Mouse (Mus musculus) midbrain, postnatal 0 days (tissue): ENCODE results near the gene Spag7. TPM values are rescaled to one million over a fixed set of nuclear protein-coding genes. Genes with fewer than 3 reads are reported as not detected.

Source experiments
- ATAC-seq: fragments of 200-750 bp; cut with Nextera tagmentation; 2 replicates; pipeline ENCODE4 v1.8.0; 2017; ENCODE audit warnings: moderate number of reproducible peaks, mild to moderate bottlenecking, moderate TSS enrichment, moderate library complexity; ENCODE audit not compliant: low FRiP score
- DNase-seq: peaks from one replicate; pipeline ENCODE4 v3.0.0-alpha.2; 2015; ENCODE audit warnings: low spot score
- H3K27ac ChIP-seq: fragments of 300-500 bp; sonication (generic); 2 replicates; pipeline ENCODE4 v1.5.1; 2014; ENCODE audit warnings: low read depth, mild to moderate bottlenecking, low read length, mixed read lengths
- H3K27me3 ChIP-seq: fragments of 300-500 bp; sonication (generic); 2 replicates; pipeline ENCODE4 v1.6.1; 2014; ENCODE audit warnings: low read length, control low read depth, mixed read lengths; ENCODE audit not compliant: insufficient read depth
- H3K36me3 ChIP-seq: fragments of 300-500 bp; sonication (generic); 2 replicates; pipeline ENCODE4 v1.6.1; 2014; ENCODE audit warnings: low read length, control low read depth, mixed read lengths; ENCODE audit not compliant: insufficient read depth
- H3K4me1 ChIP-seq: fragments of 300-500 bp; sonication (generic); 2 replicates; pipeline ENCODE4 v1.6.1; 2014; ENCODE audit warnings: mild to moderate bottlenecking, control low read depth, antibody characterized with exemption, low read length, mixed read lengths; ENCODE audit not compliant: insufficient read depth
- H3K4me2 ChIP-seq: fragments of 300-500 bp; sonication (generic); 2 replicates; pipeline ENCODE4 v1.6.1; 2014; ENCODE audit warnings: low read depth, mild to moderate bottlenecking, low read length, mixed read lengths; ENCODE audit not compliant: poor library complexity, severe bottlenecking
- H3K4me3 ChIP-seq: fragments of 300-500 bp; sonication (generic); 2 replicates; pipeline ENCODE4 v1.5.1; 2014; ENCODE audit warnings: low read depth, mild to moderate bottlenecking, low read length, moderate library complexity
- H3K9ac ChIP-seq: fragments of 300-500 bp; sonication (generic); replicated peaks from 2 replicates; pipeline ENCODE4 v1.6.1; 2014; ENCODE audit warnings: mild to moderate bottlenecking, low read length, moderate library complexity, mixed read lengths; ENCODE audit not compliant: poor library complexity, severe bottlenecking
- H3K9me3 ChIP-seq: fragments of 300-500 bp; sonication (generic); 2 replicates; pipeline ENCODE4 v1.6.1; 2016; ENCODE audit warnings: low read length, control low read depth
- CTCF ChIP-seq: IDR thresholded peaks from 2 replicates; pipeline ENCODE4 v1.5.1; 2016; ENCODE audit warnings: antibody characterized with exemption, mild to moderate bottlenecking
- WGBS: fragments of 180-500 bp; shearing (Covaris S2); extraction: QIAGEN DNeasy Blood & Tissue Kit; methylation state at CpG from one replicate; pipeline ENCODE4 v1.1.7; 2014; 5-methylcytosine and 5-hydroxymethylcytosine counted together
- polyA plus RNA-seq: library from polyadenylated mRNA; unstranded; fragments of >200 nt; fragmentation: Nextera tagmentation; extraction: Ambion mirVana; gene quantifications from 2 replicates; pipeline ENCODE4 v1.2.1, GENCODE M21; 2015
- total RNA-seq: library from RNA; depleted of rRNA; stranded (reverse); fragments of >200 nt; gene quantifications from 2 replicates; pipeline ENCODE4 v1.2.3, GENCODE M21; 2014

The Spag7 gene
- total and polyA plus RNA-seq, 2 experiments from 2014 or later, result 41.9 to 131 TPM

DNA sequence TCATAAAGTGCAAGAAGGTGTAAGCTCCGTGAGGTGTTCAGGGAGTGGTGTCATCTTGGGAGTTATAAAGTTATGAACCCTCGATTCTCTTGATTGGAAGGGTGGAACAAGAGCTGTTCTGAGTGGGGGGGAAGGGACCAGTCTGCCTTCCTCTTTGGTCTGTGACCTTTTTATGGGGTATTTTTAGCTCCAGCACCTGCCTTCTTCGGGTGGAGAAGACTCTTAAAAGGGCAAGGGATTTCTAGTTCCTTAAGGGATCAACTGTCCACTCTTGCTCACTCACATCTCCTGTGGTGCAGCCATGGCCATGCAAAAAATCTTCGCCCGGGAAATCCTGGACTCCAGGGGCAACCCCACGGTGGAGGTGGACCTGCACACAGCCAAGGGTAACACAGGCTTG is 11.6 kb downstream of the Spag7 start:
- no peak for TF ChIP-seq CTCF
- peaks cover 8% of the 10 kb centered on the region for H3K36me3 ChIP-seq
- WGBS, result 53% methylated on average over 6 of the region's 6 CpGs

DNA sequence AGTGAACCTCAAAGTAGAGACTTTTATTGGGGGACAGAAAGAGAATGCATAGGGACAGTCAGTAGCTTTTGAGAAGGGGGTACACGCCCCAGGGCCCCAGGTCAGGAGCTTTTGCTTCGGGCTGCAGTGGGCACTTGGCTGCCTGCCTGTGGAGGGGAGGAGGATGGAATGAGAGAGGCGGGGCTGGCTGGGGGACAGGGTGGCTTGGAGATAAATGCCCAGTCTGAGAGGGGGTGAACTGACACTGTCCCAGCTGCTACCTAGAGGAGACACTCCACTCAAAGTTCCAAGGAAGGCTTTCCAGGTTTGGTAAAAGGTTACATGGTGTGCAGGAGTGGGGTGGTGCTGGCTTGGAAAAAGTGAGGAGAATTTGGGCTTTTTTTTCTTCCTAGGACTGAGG is 12.3 kb downstream of the Spag7 start, which contains the start of gene Eno3:
Gene Eno3 (plus strand): TSS at position 239 of the 400 bp plus-strand sequence.
- H3K9ac ChIP-seq, result peak within 1 kb of the TSS; percentile 42
- DNase-seq (no peak), ATAC-seq (no peak)
- peaks cover 5% of the 10 kb centered on the region; the same call in 1 of the 2 replicates for H3K36me3 ChIP-seq
- H3K27ac ChIP-seq, result no peak within 1 kb of the TSS
- H3K4me3 ChIP-seq, result peak within 1 kb of the TSS; percentile 99
- no peaks in the 10 kb centered on the region for H3K27me3 ChIP-seq
- 14% methylated on average over 3 of the region's 3 CpGs for WGBS
- H3K9me3 ChIP-seq, result no peaks in the 10 kb centered on the region
- no peak for TF ChIP-seq CTCF
- peaks cover 8% of the 10 kb centered on the region for H3K4me1 ChIP-seq
- H3K4me2 ChIP-seq, result peak within 1 kb of the TSS; percentile 72

More for the DNA sequence above, 11.6 kb downstream of the Spag7 start:
- Histone ChIP-seq H3K9me3 (no peaks in the 10 kb centered on the region), H3K27ac (no peak overlapping the region), H3K27me3 (no peaks in the 10 kb centered on the region), H3K4me3 (no peak overlapping the region), H3K4me1 (peaks cover 8% of the 10 kb centered on the region), H3K9ac (no peak overlapping the region), H3K4me2 (no peak overlapping the region)
- ATAC-seq (no peak), DNase-seq (no peak)

DNA sequence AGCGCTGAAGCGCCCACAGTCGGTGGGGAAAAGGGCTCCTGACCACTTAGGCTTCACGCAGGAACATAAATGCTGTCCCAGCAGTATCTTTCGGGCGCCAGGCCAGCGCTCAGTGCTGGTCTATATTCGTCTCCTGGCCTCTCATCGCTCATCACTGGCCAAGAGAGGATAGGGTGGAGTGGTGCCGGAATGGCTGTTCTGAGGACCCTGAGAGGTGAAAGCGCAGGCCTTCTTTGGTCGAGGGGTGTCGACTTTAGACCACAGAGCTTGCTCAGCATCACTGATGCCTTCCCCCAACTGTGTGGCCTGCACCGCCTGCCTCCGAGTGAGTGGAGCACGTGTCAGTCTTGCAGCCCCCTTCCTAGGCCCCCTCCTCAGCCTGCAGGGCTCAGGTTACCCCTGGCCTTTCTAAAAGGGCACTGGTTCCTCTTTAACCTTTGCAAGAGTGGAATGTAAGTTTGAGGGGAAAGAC is 12.7 kb downstream of the Spag7 start:
- DNase-seq, result no peak
- ATAC-seq, result no peak
- Histone ChIP-seq H3K9me3 (no peaks in the 10 kb centered on the region), H3K4me2 (peak overlapping the region; percentile 72), H3K27me3 (no peaks in the 10 kb centered on the region), H3K4me1 (peaks cover 8% of the 10 kb centered on the region), H3K4me3 (peak overlapping the region; percentile 99), H3K36me3 (peaks cover 5% of the 10 kb centered on the region; the same call in 1 of the 2 replicates), H3K27ac (no peak overlapping the region), H3K9ac (peak overlapping the region; percentile 42; the same call in 1 of the 2 replicates)
- WGBS, result 9% methylated on average over 16 of the region's 16 CpGs
- no peak for TF ChIP-seq CTCF

DNA sequence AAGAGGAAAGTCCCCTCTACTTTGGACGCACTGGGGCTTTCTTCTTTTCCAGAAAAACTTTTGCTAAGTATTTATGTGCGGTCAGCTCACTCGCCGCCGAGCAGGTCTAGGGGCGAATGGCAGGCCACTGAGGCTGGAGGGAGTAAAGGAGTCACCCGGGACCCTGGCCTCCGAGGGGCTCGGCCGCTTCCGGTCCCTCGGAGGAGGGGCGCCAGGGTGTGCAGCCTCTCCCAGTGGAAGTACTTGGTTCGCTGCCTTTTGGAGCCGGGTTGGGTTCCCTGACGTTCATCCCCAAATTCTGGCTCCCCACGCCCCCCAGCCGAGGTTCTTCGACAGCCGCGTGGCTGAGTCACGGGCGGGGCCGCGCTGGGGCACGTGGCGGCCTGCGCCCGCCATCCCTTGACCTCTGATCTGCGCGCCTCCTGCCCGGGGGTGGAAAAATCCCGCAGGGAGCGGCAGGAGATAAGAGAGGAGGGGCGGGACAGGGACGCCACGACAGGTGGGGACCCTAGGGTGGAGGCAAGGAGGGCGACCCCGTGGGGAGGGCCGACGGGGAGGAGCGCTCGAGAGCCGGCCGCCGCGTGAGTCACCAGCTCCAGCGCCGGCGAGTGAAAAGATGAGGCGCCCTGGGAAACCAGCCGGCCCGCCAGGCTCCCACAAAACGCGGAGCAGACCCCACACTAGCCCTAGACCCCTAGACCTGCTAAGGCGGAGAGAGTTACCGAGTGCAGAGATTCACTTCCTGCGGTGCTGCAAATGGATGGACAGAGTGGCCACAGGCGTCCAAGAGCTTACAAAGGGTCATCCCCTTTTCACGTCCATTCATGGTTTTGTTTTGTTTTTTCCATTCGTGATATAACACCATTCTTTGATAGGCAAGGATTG is 13.4 kb downstream of the Spag7 start:
- Histone ChIP-seq H3K4me2 (peak overlapping the region; percentile 72), H3K4me3 (peak overlapping the region; percentile 99), H3K36me3 (peaks cover 11% of the 10 kb centered on the region), H3K9ac (peak overlapping the region; percentile 42), H3K9me3 (no peaks in the 10 kb centered on the region), H3K4me1 (peaks cover 8% of the 10 kb centered on the region), H3K27ac (peak overlapping the region; percentile 62; the same call in 1 of the 2 replicates), H3K27me3 (no peaks in the 10 kb centered on the region)
- TF ChIP-seq CTCF, result no peak
- no peak for DNase-seq
- 1% methylated on average over 60 of the region's 61 CpGs for WGBS
- no peak for ATAC-seq

DNA sequence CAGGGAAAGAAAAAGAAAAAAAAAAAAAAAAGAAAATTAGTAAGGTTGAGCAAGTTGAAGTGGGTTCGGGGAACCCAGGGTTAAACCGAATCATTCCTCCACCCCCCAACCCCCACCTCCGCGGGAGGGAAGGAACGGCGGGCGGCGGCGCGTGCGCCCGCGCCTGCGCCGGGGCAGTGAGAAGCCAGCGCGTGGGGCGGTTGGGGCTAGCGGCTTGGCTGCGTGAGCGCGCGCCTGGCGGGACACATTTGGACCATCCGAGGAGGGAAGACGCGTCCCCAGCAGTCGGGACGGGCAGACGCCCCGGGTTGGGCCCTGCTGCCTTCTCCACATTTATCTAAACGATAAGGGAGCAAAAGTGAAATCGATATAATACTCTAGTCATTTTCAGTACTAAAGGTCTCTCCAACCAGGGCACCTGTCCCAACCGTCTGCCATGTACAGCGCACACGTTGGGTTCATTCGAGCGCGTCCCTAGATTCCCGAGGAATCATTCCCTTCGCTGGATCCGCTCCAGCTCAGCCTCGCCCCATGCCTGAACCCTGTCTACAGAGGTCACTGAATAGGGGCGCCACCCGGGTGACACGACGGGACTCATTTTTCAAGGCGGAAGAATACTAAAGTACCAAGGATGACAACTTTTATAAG is 14.2 kb downstream of the Spag7 start:
- Histone ChIP-seq H3K4me3 (peak overlapping the region; percentile 99), H3K36me3 (peaks cover 12% of the 10 kb centered on the region), H3K27ac (peak overlapping the region; percentile 97), H3K4me1 (peaks cover 8% of the 10 kb centered on the region), H3K9me3 (no peaks in the 10 kb centered on the region), H3K27me3 (no peaks in the 10 kb centered on the region), H3K4me2 (peak overlapping the region; percentile 72), H3K9ac (peak overlapping the region; percentile 98)
- TF ChIP-seq CTCF, result no peak
- WGBS, result under 1% methylated on average over 44 of the region's 48 CpGs
- DNase-seq (peak; percentile 88), ATAC-seq (peak; percentile 55)
